Mouse (Mus musculus): Measurements from ENCODE around the gene Spaar. TPM values are rescaled to one million over a fixed set of nuclear protein-coding genes. Genes with fewer than 3 reads are reported as not detected.
A peak's percentile ranks its signal among the peaks of the same experiment; 100 is the strongest.

Spaar gene
- polyA plus RNA-seq, 1 experiment from 2014 or later = 0.13 TPM

- no peaks in the 10 kb centered on the region for H3K4me1 ChIP-seq
- H3K9me3 ChIP-seq (replicated peaks) = no peaks in the 10 kb centered on the region
- no peak overlapping the region for H3K4me2 ChIP-seq (replicated peaks)
- H3K27me3 ChIP-seq = no peaks in the 10 kb centered on the region
- WGBS = 3% methylated on average over 2 of the region's 2 CpGs
- H3K36me3 ChIP-seq = no peaks in the 10 kb centered on the region
- H3K9ac ChIP-seq = no peak overlapping the region
- H3K4me3 ChIP-seq = no peak overlapping the region
- no peak for ATAC-seq (ENCODE audit: low FRiP score)
- no peak overlapping the region for H3K27ac ChIP-seq
These were observed 18.0 kb upstream of the Spaar start for GRCm38 (mm10) chr4:43711821-43712220.

- no peaks in the 10 kb centered on the region for H3K4me1 ChIP-seq
- H3K4me2 ChIP-seq (replicated peaks) = no peak overlapping the region
- 0 out of 2 replicates have a peak, but pooled peaks cover 4% of the 10 kb centered on the region for H3K9me3 ChIP-seq (replicated peaks)
- no peak overlapping the region for H3K4me3 ChIP-seq
- no peak for ATAC-seq (ENCODE audit: low FRiP score)
- H3K36me3 ChIP-seq = no peaks in the 10 kb centered on the region
- no peaks in the 10 kb centered on the region for H3K27me3 ChIP-seq
- H3K27ac ChIP-seq = no peak overlapping the region
- 41% methylated on average over 7 of the region's 7 CpGs for WGBS
- no peak overlapping the region for H3K9ac ChIP-seq
These were observed 16.1 kb upstream of the Spaar start for GRCm38 (mm10) chr4:43713652-43714219.

- Histone ChIP-seq H3K4me1 (0 out of 2 replicates have a peak, but pooled peaks cover 4% of the 10 kb centered on the region), H3K9ac (no peak overlapping the region), H3K27me3 (no peaks in the 10 kb centered on the region), H3K27ac (peak overlapping the region; percentile 13; the same call in 1 of the 2 replicates), H3K9me3 (replicated peaks) (0 out of 2 replicates have a peak, but pooled peaks cover 4% of the 10 kb centered on the region), H3K36me3 (no peaks in the 10 kb centered on the region), H3K4me3 (no peak overlapping the region), H3K4me2 (replicated peaks) (no peak overlapping the region)
- WGBS = 60% methylated on average over 14 of the region's 16 CpGs
- no peak for ATAC-seq (ENCODE audit: low FRiP score)
These were observed 9.2 kb upstream of the Spaar start for GRCm38 (mm10) chr4:43720491-43721228.

GRCm38 (mm10) chr4:43722191-43722590 lies 7.6 kb upstream of the Spaar start:
- Histone ChIP-seq H3K9ac (no peak overlapping the region), H3K27me3 (no peaks in the 10 kb centered on the region), H3K27ac (no peak overlapping the region), H3K4me2 (replicated peaks) (no peak overlapping the region), H3K4me1 (0 out of 2 replicates have a peak, but pooled peaks cover 4% of the 10 kb centered on the region), H3K36me3 (no peaks in the 10 kb centered on the region), H3K9me3 (replicated peaks) (0 out of 2 replicates have a peak, but pooled peaks cover 4% of the 10 kb centered on the region), H3K4me3 (no peak overlapping the region)
- WGBS = 90% methylated on average over 4 of the region's 4 CpGs
- ATAC-seq (ENCODE audit: low FRiP score) = no peak

- Histone ChIP-seq H3K36me3 (no peaks in the 10 kb centered on the region), H3K9me3 (replicated peaks) (no peaks in the 10 kb centered on the region), H3K27ac (no peak overlapping the region), H3K27me3 (no peaks in the 10 kb centered on the region), H3K4me3 (no peak overlapping the region), H3K4me1 (0 out of 2 replicates have a peak, but pooled peaks cover 4% of the 10 kb centered on the region), H3K4me2 (replicated peaks) (no peak overlapping the region), H3K9ac (no peak overlapping the region)
- WGBS = 35% methylated on average over 1 of the region's 1 CpGs
- ATAC-seq (ENCODE audit: low FRiP score) = no peak
These were observed 5.1 kb upstream of the Spaar start for GRCm38 (mm10) chr4:43724764-43725163.

GRCm38 (mm10) chr4:43726228-43726993 lies 3.4 kb upstream of the Spaar start:
- Histone ChIP-seq H3K27me3 (no peaks in the 10 kb centered on the region), H3K36me3 (no peaks in the 10 kb centered on the region), H3K4me3 (no peak overlapping the region), H3K27ac (no peak overlapping the region), H3K4me2 (replicated peaks) (no peak overlapping the region), H3K9ac (no peak overlapping the region), H3K9me3 (replicated peaks) (no peaks in the 10 kb centered on the region), H3K4me1 (no peaks in the 10 kb centered on the region)
- ATAC-seq (ENCODE audit: low FRiP score) = no peak
- WGBS = 77% methylated on average over 12 of the region's 12 CpGs

- H3K4me1 ChIP-seq = no peaks in the 10 kb centered on the region
- H3K9ac ChIP-seq = no peak within 1 kb of the TSS
- no peaks in the 10 kb centered on the region for H3K27me3 ChIP-seq
- no peak within 1 kb of the TSS for H3K27ac ChIP-seq
- whole genome bisulfite sequencing = 64% methylated on average over 3 of the region's 3 CpGs
- H3K4me2 ChIP-seq (replicated peaks) = no peak within 1 kb of the TSS
- no peak within 1 kb of the TSS for H3K4me3 ChIP-seq
- H3K9me3 ChIP-seq (replicated peaks) = no peaks in the 10 kb centered on the region
- H3K36me3 ChIP-seq = no peaks in the 10 kb centered on the region
- no peak for ATAC-seq (ENCODE audit: low FRiP score)
These were observed 2.8 kb upstream of the Spaar start, which contains the start of gene Hrct1 for GRCm38 (mm10) chr4:43726995-43727394. Gene Hrct1, plus strand, starts transcription at chr4:43727188.

- Histone ChIP-seq H3K36me3 (no peaks in the 10 kb centered on the region), H3K4me2 (replicated peaks) (no peak overlapping the region), H3K9ac (no peak overlapping the region), H3K9me3 (replicated peaks) (no peaks in the 10 kb centered on the region), H3K27ac (no peak overlapping the region), H3K27me3 (no peaks in the 10 kb centered on the region), H3K4me3 (no peak overlapping the region), H3K4me1 (no peaks in the 10 kb centered on the region)
- no peak for ATAC-seq (ENCODE audit: low FRiP score)
- WGBS = 70% methylated on average over 7 of the region's 7 CpGs
These were observed 1.9 kb upstream of the Spaar start for GRCm38 (mm10) chr4:43727718-43728575.

GRCm38 (mm10) chr4:43728576-43728954 lies 1.3 kb upstream of the Spaar start:
- no peaks in the 10 kb centered on the region for H3K4me1 ChIP-seq
- ATAC-seq (ENCODE audit: low FRiP score) = no peak
- no peak overlapping the region for H3K27ac ChIP-seq
- no peak overlapping the region for H3K9ac ChIP-seq
- no peak overlapping the region for H3K4me2 ChIP-seq (replicated peaks)
- H3K36me3 ChIP-seq = no peaks in the 10 kb centered on the region
- H3K4me3 ChIP-seq = no peak overlapping the region
- H3K9me3 ChIP-seq (replicated peaks) = no peaks in the 10 kb centered on the region
- no peaks in the 10 kb centered on the region for H3K27me3 ChIP-seq
- 76% methylated on average over 5 of the region's 5 CpGs for WGBS

- Histone ChIP-seq H3K9me3 (replicated peaks) (no peaks in the 10 kb centered on the region), H3K4me1 (no peaks in the 10 kb centered on the region), H3K4me3 (no peak overlapping the region), H3K27ac (no peak overlapping the region), H3K9ac (no peak overlapping the region), H3K4me2 (replicated peaks) (no peak overlapping the region), H3K27me3 (no peaks in the 10 kb centered on the region), H3K36me3 (no peaks in the 10 kb centered on the region)
- 83% methylated on average over 3 of the region's 3 CpGs for WGBS
- ATAC-seq (ENCODE audit: low FRiP score) = no peak
These were observed 708 bp upstream of the Spaar start for GRCm38 (mm10) chr4:43729126-43729525.

GRCm38 (mm10) chr4:43730750-43731297 lies 990 bp downstream of the Spaar start:
- no peaks in the 10 kb centered on the region for H3K9me3 ChIP-seq (replicated peaks)
- H3K27ac ChIP-seq = no peak overlapping the region
- H3K4me2 ChIP-seq (replicated peaks) = no peak overlapping the region
- H3K27me3 ChIP-seq = no peaks in the 10 kb centered on the region
- no peak overlapping the region for H3K9ac ChIP-seq
- H3K4me1 ChIP-seq = no peaks in the 10 kb centered on the region
- H3K4me3 ChIP-seq = no peak overlapping the region
- WGBS = 72% methylated on average over 21 of the region's 21 CpGs
- ATAC-seq (ENCODE audit: low FRiP score) = no peak
- no peaks in the 10 kb centered on the region for H3K36me3 ChIP-seq

All from hindbrain, embryonic 12.5 days (tissue).